Mouse (Mus musculus) ES-Bruce4 (cell line): ENCODE measurements around the gene Runx2. TPM values are rescaled to one million over a fixed set of nuclear protein-coding genes. Genes with fewer than 3 reads are reported as not detected.

Experiments
- H3K27ac ChIP-seq: 2 replicates; pipeline ENCODE4 v1.5.1; 2012; ENCODE audit warnings: low read length, inconsistent platforms; ENCODE audit not compliant: insufficient read depth
- H3K27me3 ChIP-seq: 2 replicates; pipeline ENCODE4 v1.6.1; 2012; ENCODE audit warnings: mild to moderate bottlenecking, low read length, inconsistent platforms; ENCODE audit not compliant: control insufficient read depth, poor library complexity, insufficient read depth, severe bottlenecking
- H3K36me3 ChIP-seq: 2 replicates; pipeline ENCODE4 v1.6.1; 2012; ENCODE audit warnings: inconsistent platforms, mild to moderate bottlenecking, low read length, moderate library complexity; ENCODE audit not compliant: control insufficient read depth, poor library complexity, insufficient read depth, severe bottlenecking
- H3K4me1 ChIP-seq: one replicate; pipeline ENCODE4 v1.8.1; 2011; ENCODE audit warnings: low read length; ENCODE audit not compliant: control insufficient read depth, insufficient read depth
- H3K4me3 ChIP-seq: 2 replicates; pipeline ENCODE4 v1.5.1; 2011; ENCODE audit warnings: low read depth, mild to moderate bottlenecking, low read length
- H3K9ac ChIP-seq: 2 replicates; pipeline ENCODE4 v1.6.1; 2012; ENCODE audit warnings: low read depth, mild to moderate bottlenecking, inconsistent platforms; ENCODE audit not compliant: poor library complexity, severe bottlenecking
- H3K9me3 ChIP-seq: replicated peaks from 2 replicates; pipeline ENCODE4 v1.6.1; 2012; ENCODE audit warnings: mild to moderate bottlenecking, low read length, inconsistent platforms; ENCODE audit not compliant: control insufficient read depth, poor library complexity, insufficient read depth, severe bottlenecking
- CTCF ChIP-seq: IDR thresholded peaks from one replicate; pipeline ENCODE4 v1.8.1; 2011; ENCODE audit warnings: low read depth, low read length
- EP300 ChIP-seq: IDR thresholded peaks from 2 replicates; pipeline ENCODE4 v1.6.1; 2011; ENCODE audit warnings: low read depth, low read length; ENCODE audit not compliant: insufficient read depth
- POLR2A ChIP-seq: IDR thresholded peaks from one replicate; pipeline ENCODE4 v1.8.1; 2011; ENCODE audit warnings: low read length; ENCODE audit not compliant: insufficient read depth
- polyA plus RNA-seq: library from polyadenylated mRNA; stranded (reverse); fragments of >200 nt; gene quantifications from 2 replicates; pipeline ENCODE4 v1.2.4, GENCODE M21; 2011; ENCODE audit warnings: low read depth; ENCODE audit not compliant: missing spikeins, insufficient read depth, insufficient read length

The Runx2 gene
- polyA plus RNA-seq, 1 experiment: 0.39 TPM

DNA sequence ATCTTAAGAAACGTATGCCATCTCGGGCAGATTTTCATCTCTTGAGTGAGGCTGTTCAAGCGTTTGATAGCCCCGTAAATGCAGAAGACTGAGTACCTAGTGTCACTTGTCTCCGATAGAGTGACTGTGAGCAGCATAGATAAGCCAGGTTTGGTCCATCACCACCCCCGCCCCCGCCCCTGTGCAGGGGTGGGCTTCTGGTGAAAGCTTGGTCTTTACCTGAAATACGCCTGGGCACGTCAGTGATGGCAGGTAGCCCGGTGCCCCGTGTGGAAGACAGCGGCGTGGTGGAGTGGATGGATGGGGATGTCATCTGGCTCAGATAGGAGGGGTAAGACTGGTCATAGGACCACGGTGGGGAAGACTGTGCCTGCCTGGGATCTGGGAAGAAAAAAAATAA lies 175.2 kb downstream of the Runx2 start:
- no peaks in the 10 kb centered on the region for H3K27me3 ChIP-seq
- no peak overlapping the region for H3K4me3 ChIP-seq

DNA sequence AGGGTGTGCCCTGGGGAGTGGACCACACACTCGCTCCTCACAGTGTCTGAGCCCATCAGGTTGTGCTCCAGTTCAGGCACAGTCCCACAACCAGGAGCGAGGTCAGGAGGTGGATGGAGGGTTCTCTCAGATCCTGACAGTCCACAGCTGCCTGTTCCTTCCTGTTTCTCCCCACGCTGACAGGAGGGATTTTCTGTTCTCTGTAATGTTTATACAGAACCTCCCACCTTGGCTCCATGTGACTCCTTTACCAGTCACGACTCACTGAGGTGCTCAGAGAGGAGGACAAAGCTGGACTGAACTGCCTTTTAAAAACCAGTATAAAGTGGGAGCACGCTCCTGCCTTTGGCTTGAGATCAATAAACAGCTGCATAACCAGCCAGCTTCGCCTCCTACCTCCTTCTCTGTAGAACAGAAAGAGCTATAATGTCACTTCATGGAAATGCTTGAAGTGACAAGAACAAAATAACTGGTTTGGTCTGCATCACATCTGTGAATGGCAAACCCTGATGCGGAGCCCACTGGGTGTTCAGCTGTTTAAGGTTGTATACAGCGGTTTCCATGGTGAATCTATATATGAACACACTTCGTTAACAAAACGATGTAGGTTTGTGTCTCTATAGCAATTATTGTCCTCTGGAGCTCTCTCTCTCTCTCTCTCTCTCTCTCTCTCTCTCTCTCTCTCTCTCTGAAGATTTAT lies 177.3 kb downstream of the Runx2 start:
- Histone ChIP-seq H3K4me3 (no peak overlapping the region), H3K9me3 (no peaks in the 10 kb centered on the region), H3K9ac (no peak overlapping the region), H3K4me1 (no peaks in the 10 kb centered on the region), H3K27me3 (no peaks in the 10 kb centered on the region), H3K36me3 (no peaks in the 10 kb centered on the region), H3K27ac (no peak overlapping the region)
- no peak for TF ChIP-seq CTCF
- TF ChIP-seq EP300: no peak
- no peak for TF ChIP-seq POLR2A

More for the DNA sequence above, 175.2 kb downstream of the Runx2 start:
- Histone ChIP-seq H3K4me1 (no peaks in the 10 kb centered on the region), H3K27ac (no peak overlapping the region), H3K9ac (no peak overlapping the region), H3K9me3 (no peaks in the 10 kb centered on the region), H3K36me3 (no peaks in the 10 kb centered on the region)
- TF ChIP-seq CTCF (no peak), EP300 (no peak), POLR2A (no peak)

DNA sequence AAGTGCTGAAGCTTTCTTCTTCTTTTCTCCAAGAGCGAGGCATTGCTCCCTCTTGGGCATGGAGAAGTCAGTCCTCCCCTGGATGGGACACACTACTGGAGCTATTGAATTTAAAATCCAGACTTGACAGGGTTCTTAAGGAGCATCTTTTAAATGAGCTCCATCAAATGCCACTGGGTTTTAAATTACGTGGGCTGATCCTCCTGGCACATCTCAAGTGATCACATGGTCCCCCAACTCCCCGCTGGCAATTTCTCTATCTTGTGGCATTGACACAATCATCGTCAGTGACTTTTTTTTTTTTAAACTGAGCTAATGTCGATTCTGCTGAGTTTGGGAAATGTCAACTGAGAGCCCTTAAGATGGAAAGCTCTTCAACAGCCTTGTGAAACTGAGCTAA lies 180.1 kb downstream of the Runx2 start:
- Histone ChIP-seq H3K4me3 (no peak overlapping the region), H3K36me3 (no peaks in the 10 kb centered on the region), H3K27me3 (no peaks in the 10 kb centered on the region), H3K9ac (no peak overlapping the region), H3K9me3 (no peaks in the 10 kb centered on the region), H3K4me1 (no peaks in the 10 kb centered on the region), H3K27ac (no peak overlapping the region)
- TF ChIP-seq POLR2A: no peak
- TF ChIP-seq EP300: no peak
- no peak for TF ChIP-seq CTCF

DNA sequence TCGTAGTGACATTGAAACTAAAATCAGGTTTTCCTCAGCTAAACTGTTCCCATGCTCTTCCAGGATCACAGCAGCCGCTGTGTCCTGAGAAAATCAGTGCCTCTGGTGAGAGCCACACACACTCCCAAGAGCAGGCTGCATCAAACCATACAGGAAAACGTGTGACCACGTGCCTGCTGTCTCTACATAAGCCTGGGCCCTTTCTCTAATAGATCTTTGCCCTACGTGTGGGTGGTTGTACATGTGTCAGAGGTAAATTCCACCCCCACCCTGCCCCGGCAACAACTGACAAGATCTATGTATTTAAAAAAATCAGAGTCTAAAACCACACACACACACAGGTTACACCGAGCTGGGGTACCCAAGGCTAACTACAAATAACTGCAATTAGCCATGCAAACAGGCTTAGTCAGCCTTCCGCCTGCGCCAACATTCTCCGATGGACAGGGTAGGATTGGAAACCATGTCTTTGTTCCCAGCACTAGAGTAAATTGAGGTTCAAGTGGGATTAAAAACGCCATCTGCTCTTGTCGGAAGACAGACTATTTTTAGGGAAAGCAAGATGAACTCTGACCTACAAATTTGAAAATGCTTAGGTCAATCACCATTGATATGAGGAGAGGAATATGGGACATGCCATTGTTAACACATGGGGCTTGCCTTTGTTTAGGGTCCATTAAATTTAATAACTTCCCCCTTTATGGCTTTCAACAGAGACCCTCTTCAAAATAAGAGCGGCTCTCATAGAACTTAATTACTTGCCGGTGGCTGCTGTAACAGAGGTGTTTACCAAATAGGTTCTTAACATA lies 180.8 kb downstream of the Runx2 start:
- Histone ChIP-seq H3K36me3 (no peaks in the 10 kb centered on the region), H3K9me3 (no peaks in the 10 kb centered on the region)
- no peak for TF ChIP-seq POLR2A
- TF ChIP-seq CTCF: no peak
- no peak for TF ChIP-seq EP300

DNA sequence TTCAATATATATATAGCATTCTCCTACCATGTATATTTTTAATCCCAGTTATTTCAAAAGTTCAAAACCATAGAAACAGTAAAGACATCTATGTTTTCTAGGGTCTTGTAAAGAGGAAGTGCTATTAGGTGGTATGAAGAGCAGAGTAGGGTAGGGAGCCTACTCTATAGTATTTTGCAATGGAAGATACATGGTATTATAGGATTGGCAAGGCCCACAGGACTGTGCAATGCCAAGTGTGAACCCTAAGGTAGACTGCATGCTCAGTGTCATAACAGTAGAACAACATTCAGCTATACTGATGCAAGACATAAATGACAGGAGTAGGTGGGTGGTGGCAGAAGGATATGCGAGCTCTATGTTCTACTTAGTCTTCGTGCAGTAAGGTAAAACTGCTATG lies 181.7 kb downstream of the Runx2 start:
- no peaks in the 10 kb centered on the region for H3K27me3 ChIP-seq
- no peak overlapping the region for H3K4me3 ChIP-seq
- H3K9ac ChIP-seq: no peak overlapping the region
- no peak overlapping the region for H3K27ac ChIP-seq
- no peaks in the 10 kb centered on the region for H3K4me1 ChIP-seq
- TF ChIP-seq POLR2A (no peak), CTCF (no peak), EP300 (no peak)
- no peaks in the 10 kb centered on the region for H3K36me3 ChIP-seq
- H3K9me3 ChIP-seq: no peaks in the 10 kb centered on the region

More for the DNA sequence above, 180.8 kb downstream of the Runx2 start:
- Histone ChIP-seq H3K4me3 (no peak overlapping the region), H3K9ac (no peak overlapping the region), H3K4me1 (no peaks in the 10 kb centered on the region), H3K27ac (no peak overlapping the region), H3K27me3 (no peaks in the 10 kb centered on the region)

DNA sequence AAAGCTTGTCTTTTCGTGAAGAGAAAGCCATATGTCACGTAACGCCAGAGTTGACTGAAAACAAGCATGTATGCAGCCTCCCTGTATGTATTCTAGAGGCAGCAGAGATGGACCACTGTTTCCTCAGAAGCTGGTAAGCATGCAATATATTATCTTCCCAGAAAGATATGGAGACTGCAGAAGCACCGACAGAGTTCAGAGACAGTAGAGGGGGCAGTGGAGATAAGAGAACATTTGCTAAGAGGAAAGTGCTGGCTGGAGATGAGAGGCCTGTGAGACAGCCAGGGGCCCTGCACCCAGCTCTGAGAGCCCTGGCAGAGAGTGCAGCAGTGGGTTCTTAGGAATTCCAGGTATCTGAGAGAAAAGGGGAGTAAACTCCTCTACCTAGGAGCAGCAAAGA lies 182.3 kb downstream of the Runx2 start:
- no peak overlapping the region for H3K9ac ChIP-seq
- no peak for TF ChIP-seq CTCF
- TF ChIP-seq EP300: no peak
- no peak for TF ChIP-seq POLR2A
- H3K4me3 ChIP-seq: no peak overlapping the region
- H3K36me3 ChIP-seq: no peaks in the 10 kb centered on the region
- H3K4me1 ChIP-seq: no peaks in the 10 kb centered on the region
- no peaks in the 10 kb centered on the region for H3K27me3 ChIP-seq
- H3K9me3 ChIP-seq: no peaks in the 10 kb centered on the region
- no peak overlapping the region for H3K27ac ChIP-seq
